Mouse (Mus musculus): ENCODE results near the gene Clic4.

- TF ChIP-seq POLR2A (IDR thresholded peaks at IDR 0.05; ENCODE audit: borderline replicate concordance, extremely low read depth, insufficient read depth, insufficient read length, poor library complexity, severe bottlenecking) (no peak), CTCF (IDR thresholded peaks at IDR 0.05; ENCODE audit: borderline replicate concordance, extremely low read depth, insufficient read depth, insufficient read length) (no peak)
Observed at GRCm38 (mm10) chr4:135301166-135301565, 28.6 kb upstream of the Clic4 start.

Measured in brain, embryonic 14.5 days (tissue).